Mouse (Mus musculus): ENCODE data around the gene Gm42906.

GRCm38 (mm10) chr5:151137901-151138300 lies 290.1 kb downstream of the Gm42906 start:
- TF ChIP-seq CTCF (IDR thresholded peaks at IDR 0.05; ENCODE audit: control insufficient read depth, insufficient read depth, insufficient read length) (no peak), USF1 (IDR thresholded peaks at IDR 0.05; ENCODE audit: low read depth) (no peak), MYOD1 (IDR thresholded peaks at IDR 0.05; ENCODE audit: control insufficient read depth, insufficient read length, low read depth) (no peak), MAX (IDR thresholded peaks at IDR 0.05) (no peak), FOSL1 (IDR thresholded peaks at IDR 0.05; ENCODE audit: insufficient read depth, low read length, poor library complexity, severe bottlenecking) (no peak), MYOG (IDR thresholded peaks at IDR 0.05; ENCODE audit: control insufficient read depth, extremely low read depth, insufficient read length) (no peak)

Data from C2C12 (cell line).